Mouse (Mus musculus): ENCODE data around the gene Grik3. TPM values are rescaled to one million over a fixed set of nuclear protein-coding genes. Genes with fewer than 3 reads are reported as not detected.

The Grik3 gene
- total RNA-seq, 4 experiments from 2014 or later, result 0.10 to 0.22 (median 0.17) TPM

DNA sequence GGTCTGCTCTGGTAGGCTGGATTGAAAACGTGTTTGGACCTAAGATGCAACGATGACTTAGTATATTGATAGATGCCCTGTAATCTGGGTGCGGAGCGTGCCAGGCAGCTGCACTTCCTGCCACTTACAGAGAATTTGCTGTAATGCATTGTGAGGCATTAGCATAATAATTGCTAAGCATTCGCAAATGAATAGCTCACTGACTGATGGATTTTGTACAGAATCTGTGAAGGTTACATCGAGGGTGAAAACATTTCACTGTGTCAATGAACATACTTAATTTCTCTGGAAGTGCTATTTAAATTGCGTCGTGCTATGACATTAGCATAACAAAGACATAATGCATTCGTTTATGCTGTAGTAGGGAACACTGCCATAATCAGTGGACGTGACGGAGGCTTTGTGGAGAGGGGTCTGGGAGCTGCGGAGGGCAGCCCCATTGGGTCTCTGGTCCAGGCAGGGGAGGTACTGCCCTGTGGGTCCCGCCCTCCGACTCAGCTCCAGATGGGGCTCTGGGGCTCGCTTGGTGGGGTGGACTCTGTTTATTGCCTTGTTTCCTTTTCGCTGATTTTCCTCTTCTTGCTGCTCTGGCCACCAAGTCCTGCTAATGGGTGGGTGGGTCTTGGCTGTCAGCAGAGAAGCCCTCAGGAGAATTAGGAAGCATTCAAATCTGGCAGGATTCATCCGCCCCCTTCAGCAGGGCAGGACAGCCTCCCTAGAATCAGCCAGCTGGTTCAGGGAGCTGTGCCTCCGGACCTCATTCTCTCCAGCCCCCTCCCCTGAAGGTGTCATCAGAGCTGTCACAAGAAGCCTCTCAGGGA lies 54.7 kb downstream of the Grik3 start:
- no peak for DNase-seq (ENCODE audit: low spot score in 2 of 2)

DNA sequence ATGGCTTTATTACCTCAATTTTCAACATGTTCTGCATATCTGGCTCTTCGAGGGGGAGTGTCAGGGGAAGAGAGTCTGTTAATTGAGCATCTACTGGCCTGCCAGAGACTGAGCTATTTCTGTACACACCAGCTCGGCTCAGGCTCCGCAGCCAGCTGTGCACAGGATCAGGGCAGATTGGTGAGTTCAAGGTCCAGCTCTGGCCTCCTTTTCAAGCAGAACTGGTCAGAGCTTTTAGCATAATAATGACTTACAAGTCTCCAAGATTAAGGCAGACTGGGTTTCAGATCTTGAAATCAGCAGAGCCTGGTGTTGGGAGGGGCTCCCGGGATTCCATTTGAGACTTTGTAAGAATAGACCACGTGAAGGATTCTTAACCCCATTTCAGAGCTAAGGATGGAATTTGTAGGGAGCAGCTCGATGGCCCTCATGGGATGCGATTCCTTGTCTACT lies 55.3 kb downstream of the Grik3 start:
- DNase-seq (ENCODE audit: low spot score in 2 of 2), result no peak

DNA sequence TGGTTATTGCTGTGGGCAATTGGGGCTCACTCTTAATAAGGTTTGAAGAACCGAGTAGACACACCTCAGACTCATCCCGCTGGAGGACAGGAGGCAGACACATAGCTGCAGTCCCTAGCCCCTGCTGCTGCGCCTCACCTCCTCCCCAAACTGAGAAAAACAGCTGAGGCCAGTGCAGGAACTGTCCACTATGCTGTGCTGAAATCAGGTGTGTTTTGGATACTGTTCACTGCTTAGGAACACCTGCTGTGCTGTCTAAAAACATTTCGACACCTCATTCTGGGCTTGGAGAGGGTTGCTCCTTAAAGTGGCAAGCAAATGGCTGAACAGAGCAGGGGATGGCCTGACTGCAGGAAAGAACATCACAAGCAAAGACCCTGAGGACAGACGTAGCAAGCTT lies 57.7 kb downstream of the Grik3 start:
- DNase-seq (ENCODE audit: low spot score in 2 of 2), result no peak

- DNase-seq (ENCODE audit: low spot score in 2 of 2), result no peak
Observed at GRCm38 (mm10) chr4:125553754-125554153, 63.3 kb downstream of the Grik3 start.

- peak in 1 of 2 experiments; percentile 15 for DNase-seq (ENCODE audit: low spot score in 2 of 2)
Observed at GRCm38 (mm10) chr4:125556405-125557308, 66.2 kb downstream of the Grik3 start.

DNA sequence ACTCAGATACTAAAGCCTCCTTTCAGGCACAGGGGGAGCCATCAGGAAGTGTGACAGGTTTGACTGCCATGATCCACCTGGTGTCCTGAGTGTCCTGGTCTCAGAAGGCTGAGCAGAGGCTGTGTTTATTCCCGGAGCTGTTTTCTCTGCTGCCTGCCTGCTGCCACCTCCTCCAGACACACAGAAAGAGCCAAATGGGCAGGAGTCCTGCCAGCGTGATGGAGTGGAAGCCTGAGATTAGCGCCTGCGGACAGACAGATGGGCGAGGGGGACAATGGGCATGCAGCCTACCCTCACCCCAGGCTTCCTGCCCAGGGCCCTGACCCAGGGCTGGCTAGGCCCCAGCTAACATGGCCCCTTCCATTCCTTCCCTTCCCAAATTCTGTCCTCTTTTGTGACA lies 69.1 kb downstream of the Grik3 start:
- no peak for DNase-seq (ENCODE audit: low spot score in 2 of 2)

- no peak for DNase-seq (ENCODE audit: low spot score in 2 of 2)
Observed at GRCm38 (mm10) chr4:125560806-125561205, 70.3 kb downstream of the Grik3 start.

GRCm38 (mm10) chr4:125563579-125563978 lies 73.1 kb downstream of the Grik3 start:
- DNase-seq (ENCODE audit: low spot score in 2 of 2), result no peak

GRCm38 (mm10) chr4:125564008-125564710 lies 73.7 kb downstream of the Grik3 start:
- DNase-seq (ENCODE audit: low spot score in 2 of 2), result no peak

DNA sequence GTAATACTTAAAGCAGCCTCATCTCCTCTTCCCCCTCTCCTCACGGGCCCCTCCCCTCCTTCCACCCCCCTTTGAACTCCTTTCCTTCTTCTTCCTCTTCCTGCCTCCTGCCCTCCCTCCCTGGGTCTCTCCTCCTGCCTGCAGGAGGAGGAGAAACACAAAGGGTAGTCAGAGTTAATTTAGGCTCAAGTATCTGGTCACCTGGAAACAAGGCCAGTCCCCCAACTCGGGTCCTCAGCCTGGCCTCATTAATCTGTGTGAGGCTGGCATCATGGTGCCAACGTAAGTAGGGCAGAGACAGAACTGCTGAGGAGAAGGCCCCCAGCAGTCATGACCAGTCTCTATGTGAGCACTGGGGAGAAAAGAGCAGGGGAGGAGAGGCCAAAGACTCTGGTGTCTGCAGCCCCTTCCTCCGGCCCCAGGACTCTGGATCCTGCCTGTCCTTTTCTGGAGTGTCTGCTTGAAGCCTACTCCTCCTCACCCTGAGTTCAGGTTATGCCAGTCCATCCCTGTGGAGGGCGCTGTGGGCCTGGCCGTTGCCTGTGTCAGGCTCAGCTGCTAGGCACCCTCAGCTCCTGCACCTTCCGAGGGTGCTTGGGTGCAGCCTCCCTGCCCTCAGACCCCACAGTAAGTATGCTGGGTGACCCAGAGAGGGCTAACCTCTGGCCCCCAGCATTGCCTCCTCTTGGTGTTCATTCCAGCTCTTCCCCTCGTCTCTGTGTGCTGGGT lies 75.4 kb downstream of the Grik3 start:
- no peak for DNase-seq (ENCODE audit: low spot score in 2 of 2)

DNA sequence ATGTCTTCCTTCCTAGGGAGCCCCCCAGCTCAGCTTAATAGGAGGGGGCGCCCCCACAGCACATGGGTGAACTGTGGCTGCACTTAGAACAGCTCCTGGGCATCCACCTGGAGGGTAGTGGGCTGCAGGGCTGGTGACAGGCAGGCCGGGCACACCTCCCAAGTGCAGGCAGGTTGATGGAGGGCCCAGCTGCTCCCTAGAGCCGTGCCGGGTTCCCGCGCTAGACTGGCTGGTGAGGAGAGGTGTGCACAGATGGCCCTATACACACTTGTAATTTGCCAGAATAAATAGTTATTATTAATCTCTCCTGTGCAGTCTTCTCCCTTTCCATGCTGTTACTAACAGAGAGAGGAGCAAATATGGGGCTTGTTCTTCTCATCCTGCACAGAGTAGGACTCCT lies 77.7 kb downstream of the Grik3 start:
- no peak for DNase-seq (ENCODE audit: low spot score in 2 of 2)

GRCm38 (mm10) chr4:125571651-125572311 lies 81.3 kb downstream of the Grik3 start:
- DNase-seq (ENCODE audit: low spot score in 2 of 2), result no peak

DNA sequence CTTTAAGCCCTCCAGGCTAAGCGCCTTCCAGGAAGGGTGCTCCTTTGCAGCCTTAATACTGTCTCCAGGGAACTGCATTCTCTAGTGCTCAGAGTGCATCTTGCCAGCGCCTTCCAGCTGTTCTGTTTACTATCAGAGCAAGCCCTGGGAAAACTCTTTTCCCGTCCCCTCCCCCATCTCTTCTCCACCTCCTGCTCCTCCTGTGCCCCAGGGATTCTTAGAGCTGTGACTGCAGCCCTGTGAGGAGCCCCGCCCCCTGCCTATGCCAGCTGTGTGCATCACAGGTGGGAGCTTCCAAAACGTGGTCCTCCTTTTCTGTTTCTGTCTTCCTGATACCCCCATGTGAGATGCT lies 81.8 kb downstream of the Grik3 start:
- DNase-seq (ENCODE audit: low spot score in 2 of 2), result no peak

GRCm38 (mm10) chr4:125573000-125573399 lies 82.5 kb downstream of the Grik3 start:
- DNase-seq (ENCODE audit: low spot score in 2 of 2), result no peak

DNA sequence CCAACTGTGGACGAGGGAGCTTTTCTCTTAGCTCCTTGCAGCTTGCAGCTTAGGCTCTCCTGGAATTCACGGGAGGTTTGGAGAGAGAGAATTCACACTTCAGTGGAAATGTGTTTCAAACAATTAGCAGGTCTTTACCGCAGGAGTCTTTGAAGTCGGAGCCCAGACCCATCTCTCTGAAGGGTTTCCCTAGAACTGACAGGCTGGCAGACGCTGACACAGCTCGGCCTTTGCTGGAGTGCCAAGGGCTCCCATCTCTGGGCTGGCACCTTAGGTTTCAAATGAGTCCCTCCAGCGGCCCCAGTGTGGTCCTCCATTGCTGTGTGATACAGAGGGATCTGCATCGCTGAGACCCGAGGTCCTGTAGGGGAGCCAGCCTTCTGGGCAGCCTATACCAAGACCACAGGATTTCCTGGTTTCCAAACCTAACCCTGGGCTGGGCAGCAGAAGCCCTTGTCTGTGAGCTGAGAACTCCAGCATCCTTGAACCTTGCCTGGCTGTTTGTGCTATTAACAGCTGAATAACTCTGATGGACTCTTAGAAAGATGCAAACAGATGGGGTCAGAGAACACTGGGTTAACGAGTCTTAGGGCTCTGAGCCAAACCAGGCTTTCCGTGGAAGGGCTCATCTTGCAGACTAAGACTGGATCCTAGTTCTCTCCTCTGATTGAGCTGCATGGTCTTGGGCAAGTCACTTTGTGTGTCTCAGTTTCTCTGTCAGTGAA lies 83.6 kb downstream of the Grik3 start:
- no peak for DNase-seq (ENCODE audit: low spot score in 2 of 2)

DNA sequence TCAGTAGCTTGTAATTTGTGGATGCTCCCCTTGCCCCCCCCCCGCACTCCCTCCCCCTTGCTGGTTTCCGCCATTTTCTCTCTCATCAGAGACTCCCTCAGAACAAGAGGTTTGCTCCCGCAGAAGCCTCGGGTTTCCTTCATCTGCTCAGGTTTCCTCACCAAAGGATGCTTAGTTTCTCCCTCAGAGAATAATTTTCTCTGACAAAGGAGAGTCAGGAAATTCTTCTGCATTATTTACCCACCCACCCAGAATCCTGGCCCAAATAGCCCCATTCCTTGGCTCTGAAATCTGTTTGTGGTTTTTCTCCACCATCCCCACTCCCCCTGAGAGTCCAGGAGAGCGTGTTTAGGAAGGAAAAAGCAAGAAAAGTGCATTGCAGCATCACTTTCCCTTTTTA lies 89.8 kb downstream of the Grik3 start:
- DNase-seq (ENCODE audit: low spot score in 2 of 2), result no peak

DNA sequence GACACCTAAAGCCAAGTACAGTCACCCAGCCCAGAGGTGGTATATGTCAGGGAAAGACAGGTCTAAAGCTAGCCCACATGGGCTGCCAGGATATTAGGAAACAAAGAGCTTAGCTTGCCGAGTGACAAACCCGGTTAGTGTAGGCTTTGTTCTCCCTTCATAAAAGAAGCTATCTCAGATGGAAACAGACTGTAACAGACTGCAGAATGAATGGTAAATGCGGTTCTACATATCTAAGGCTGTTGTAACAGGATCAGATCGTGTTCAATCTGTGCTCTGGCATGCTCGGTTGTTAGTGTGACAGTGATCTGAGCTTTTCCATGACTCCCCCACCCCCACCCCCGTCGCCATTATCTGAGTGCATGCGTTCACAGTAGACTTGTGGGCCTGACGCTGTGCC lies 92.8 kb downstream of the Grik3 start:
- DNase-seq (ENCODE audit: low spot score in 2 of 2), result no peak

DNA sequence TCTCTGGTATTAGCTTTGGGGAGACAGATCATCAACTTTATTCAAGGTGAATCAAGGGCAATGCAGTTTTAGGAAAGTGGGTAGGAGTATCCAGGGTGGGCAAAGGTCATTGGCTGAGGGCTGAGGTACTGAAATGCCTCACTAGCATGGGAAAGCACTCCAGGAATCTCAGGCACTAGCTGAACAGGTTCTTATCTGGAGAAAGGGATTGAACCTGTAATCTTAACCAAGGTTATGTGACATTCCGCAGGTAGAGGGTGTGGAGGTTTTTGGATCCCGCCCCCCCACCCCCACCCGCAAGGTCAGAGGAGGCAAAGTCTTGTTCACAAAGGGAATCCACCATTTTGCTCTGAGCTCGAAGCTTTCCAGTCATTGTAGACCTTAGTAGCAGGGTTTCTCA lies 93.4 kb downstream of the Grik3 start:
- no peak for DNase-seq (ENCODE audit: low spot score in 2 of 2)

GRCm38 (mm10) chr4:125584676-125585075 lies 94.2 kb downstream of the Grik3 start:
- no peak for DNase-seq (ENCODE audit: low spot score in 2 of 2)

DNA sequence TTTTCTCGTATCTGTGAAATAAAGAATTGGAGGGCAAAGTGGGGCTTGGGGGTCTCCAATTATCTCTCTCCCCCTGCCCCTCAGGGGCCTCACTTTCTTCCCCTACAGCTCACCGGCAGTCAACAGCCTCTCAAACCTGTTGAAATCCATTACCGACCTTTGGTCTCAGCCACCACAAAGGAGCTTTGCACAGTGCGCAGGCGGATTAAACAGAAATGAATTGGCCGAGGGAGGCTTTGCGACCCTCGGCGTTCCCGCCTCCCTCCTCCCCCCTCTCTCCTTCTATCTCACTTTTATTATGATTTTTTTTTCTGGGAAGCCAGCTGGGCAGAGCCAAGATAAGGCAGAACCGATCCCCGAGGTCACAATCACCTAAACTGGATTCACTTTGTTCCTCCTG lies 97.1 kb downstream of the Grik3 start:
- DNase-seq (ENCODE audit: low spot score in 2 of 2), result no peak
